Mouse (Mus musculus) stomach, embryonic 15.5 days (tissue): ENCODE data around the gene Rpusd1. TPM values are rescaled to one million over a fixed set of nuclear protein-coding genes. Genes with fewer than 3 reads are reported as not detected.

Experiments used
- ATAC-seq: fragments of 200-750 bp; cut with Nextera tagmentation; 2 replicates; pipeline ENCODE4 v1.8.0; 2017; ENCODE audit warnings: low read depth, moderate number of reproducible peaks, moderate TSS enrichment; ENCODE audit not compliant: insufficient read depth, low FRiP score
- H3K27ac ChIP-seq: fragments of 300-500 bp; sonication (generic); 2 replicates; pipeline ENCODE4 v1.5.1; 2015; ENCODE audit warnings: mild to moderate bottlenecking, inconsistent platforms
- H3K27me3 ChIP-seq: fragments of 300-500 bp; sonication (generic); replicated peaks from 2 replicates; pipeline ENCODE4 v1.6.1; 2015; ENCODE audit warnings: inconsistent platforms
- H3K36me3 ChIP-seq: fragments of 300-500 bp; sonication (generic); 2 replicates; pipeline ENCODE4 v1.6.1; 2015; ENCODE audit warnings: inconsistent platforms
- H3K4me1 ChIP-seq: fragments of 300-500 bp; sonication (generic); 2 replicates; pipeline ENCODE4 v1.6.1; 2015; ENCODE audit warnings: inconsistent platforms
- H3K4me2 ChIP-seq: fragments of 300-500 bp; sonication (generic); 2 replicates; pipeline ENCODE4 v1.6.1; 2015; ENCODE audit warnings: mild to moderate bottlenecking, inconsistent platforms
- H3K4me3 ChIP-seq: fragments of 300-500 bp; sonication (generic); replicated peaks from 2 replicates; pipeline ENCODE4 v1.5.1; 2015; ENCODE audit warnings: inconsistent platforms
- H3K9ac ChIP-seq: fragments of 300-500 bp; sonication (generic); 2 replicates; pipeline ENCODE4 v1.6.1; 2015; ENCODE audit warnings: inconsistent platforms
- H3K9me3 ChIP-seq: fragments of 300-500 bp; sonication (generic); 2 replicates; pipeline ENCODE4 v1.6.1; 2016; ENCODE audit warnings: inconsistent platforms
- WGBS: fragments of 180-500 bp; shearing (Covaris S2); methylation state at CpG from one replicate; pipeline ENCODE4 v1.1.7; 2015; 5-methylcytosine and 5-hydroxymethylcytosine counted together
- polyA plus RNA-seq: library from polyadenylated mRNA; unstranded; fragments of >200 nt; fragmentation: Nextera tagmentation; extraction: Ambion mirVana; gene quantifications from 2 replicates; pipeline ENCODE4 v1.2.1, GENCODE M21; 2015

Gene Rpusd1
- 18.3 and 19.1 TPM in 2 replicates for polyA plus RNA-seq

DNA sequence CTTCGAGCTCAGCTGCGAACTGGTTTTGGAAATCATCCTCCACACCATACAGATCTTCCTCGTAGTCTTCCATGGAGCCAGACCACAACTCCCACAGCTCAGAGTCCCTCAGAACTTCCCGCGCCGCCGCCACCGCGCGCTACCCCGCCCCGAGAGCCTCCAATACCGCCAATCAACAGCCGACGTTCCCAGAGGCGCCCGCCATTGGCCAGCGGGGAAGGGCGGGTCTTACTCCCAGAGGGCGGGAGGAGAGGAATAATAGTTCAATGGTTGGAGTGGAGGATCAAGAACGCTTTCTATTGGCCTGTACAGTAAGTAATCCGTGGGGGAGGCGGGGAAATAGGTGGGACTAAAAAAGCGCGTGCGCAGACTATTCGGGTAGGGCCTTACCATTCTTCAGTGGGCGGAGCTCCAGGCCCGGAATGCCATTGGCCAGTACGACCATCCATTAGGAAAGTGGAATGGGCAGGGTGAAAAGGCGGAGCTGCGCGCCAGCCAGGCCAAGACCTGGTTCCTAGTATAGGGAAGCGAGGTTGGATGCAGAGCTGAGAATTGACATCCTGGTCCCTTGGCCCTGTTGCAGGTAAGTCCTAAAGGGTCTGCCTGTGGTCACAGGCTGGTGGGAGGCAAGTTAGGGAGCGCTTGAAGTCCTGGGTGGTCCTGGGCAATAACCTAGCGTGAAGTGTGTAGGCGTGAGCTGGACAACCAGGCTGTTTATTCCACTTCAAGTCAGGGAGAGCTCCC lies at the start of gene Rpusd1, which contains the start of gene Chtf18:
Rpusd1 (plus strand) TSS at position 406 of the 744 bp plus-strand sequence.
Chtf18 (minus strand) TSS at position 155 of the 744 bp plus-strand sequence.
- peaks cover 7% of the 10 kb centered on the region for H3K36me3 ChIP-seq
- H3K4me3 ChIP-seq: peak within 1 kb of the TSS; percentile 69
- peak; percentile 99 for ATAC-seq
- H3K27ac ChIP-seq: peak within 1 kb of the TSS; percentile 28; the same call in 1 of the 2 replicates
- peaks cover 24% of the 10 kb centered on the region for H3K4me1 ChIP-seq
- WGBS: 1% methylated on average over 37 of the region's 37 CpGs
- peak within 1 kb of the TSS; percentile 97 for H3K4me2 ChIP-seq
- H3K27me3 ChIP-seq: no peaks in the 10 kb centered on the region
- no peaks in the 10 kb centered on the region for H3K9me3 ChIP-seq
- peak within 1 kb of the TSS; percentile 69 for H3K9ac ChIP-seq

DNA sequence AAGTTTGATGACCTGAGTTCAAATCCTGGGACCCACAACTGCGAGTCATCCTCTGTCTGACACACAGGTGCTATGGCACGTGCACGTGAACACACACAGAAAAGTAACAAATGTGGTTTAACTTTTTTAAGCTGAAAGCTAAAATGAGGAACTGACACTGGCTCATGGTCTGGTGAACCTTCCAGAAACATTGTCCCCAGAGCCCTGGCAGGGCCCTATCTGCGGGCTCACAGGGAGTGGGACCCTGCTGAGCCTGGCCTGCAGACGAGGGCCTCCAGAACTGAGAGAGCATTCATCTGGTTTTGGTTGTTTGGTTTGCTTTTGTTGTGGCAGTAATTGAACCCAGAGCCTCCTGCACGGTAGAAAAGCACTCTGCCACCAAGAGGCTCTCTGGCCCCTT lies 49.5 kb upstream of the Rpusd1 start:
- Histone ChIP-seq H3K4me2 (no peak overlapping the region), H3K27me3 (no peaks in the 10 kb centered on the region), H3K36me3 (no peaks in the 10 kb centered on the region), H3K9ac (no peak overlapping the region), H3K27ac (no peak overlapping the region), H3K4me3 (no peak overlapping the region), H3K4me1 (no peaks in the 10 kb centered on the region), H3K9me3 (no peaks in the 10 kb centered on the region)
- ATAC-seq: no peak
- WGBS: 70% methylated on average over 6 of the region's 6 CpGs

DNA sequence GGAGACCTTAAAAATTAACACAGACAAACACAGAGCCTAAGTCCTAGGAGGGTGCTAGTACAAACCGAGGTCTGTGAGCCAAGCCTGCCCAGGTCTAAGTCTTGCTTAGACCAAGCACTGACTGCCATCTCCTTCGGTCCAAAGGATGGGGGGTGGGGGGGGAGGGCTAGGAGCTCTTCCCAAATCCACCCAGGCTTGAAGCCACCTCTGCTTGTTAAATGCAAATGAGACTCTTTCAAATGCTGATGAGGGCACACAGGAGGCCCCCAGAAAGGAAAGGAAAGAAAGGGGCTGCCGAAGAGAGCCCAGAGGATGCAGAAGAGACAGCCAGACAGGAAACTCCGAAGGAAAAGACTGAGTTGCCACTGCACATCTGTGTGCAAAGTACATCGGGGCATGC lies 47.7 kb upstream of the Rpusd1 start:
- no peak overlapping the region for H3K4me3 ChIP-seq
- H3K36me3 ChIP-seq: no peaks in the 10 kb centered on the region
- ATAC-seq: no peak
- WGBS: 14% methylated on average over 5 of the region's 5 CpGs
- H3K4me2 ChIP-seq: no peak overlapping the region
- H3K27me3 ChIP-seq: no peaks in the 10 kb centered on the region
- H3K9me3 ChIP-seq: no peaks in the 10 kb centered on the region
- no peak overlapping the region for H3K9ac ChIP-seq
- H3K27ac ChIP-seq: no peak overlapping the region
- H3K4me1 ChIP-seq: no peaks in the 10 kb centered on the region

- WGBS: 79% methylated on average over 4 of the region's 4 CpGs
- H3K4me3 ChIP-seq: no peak overlapping the region
- no peaks in the 10 kb centered on the region for H3K36me3 ChIP-seq
- ATAC-seq: no peak
- no peak overlapping the region for H3K9ac ChIP-seq
- no peaks in the 10 kb centered on the region for H3K9me3 ChIP-seq
- no peaks in the 10 kb centered on the region; the same call in 1 of the 2 replicates for H3K27me3 ChIP-seq
- no peaks in the 10 kb centered on the region for H3K4me1 ChIP-seq
- H3K27ac ChIP-seq: no peak overlapping the region
- no peak overlapping the region for H3K4me2 ChIP-seq
Measured at GRCm38 (mm10) chr17:25681636-25682035, 45.8 kb upstream of the Rpusd1 start.

GRCm38 (mm10) chr17:25686323-25686722 lies 41.1 kb upstream of the Rpusd1 start:
- Histone ChIP-seq H3K36me3 (no peaks in the 10 kb centered on the region), H3K4me2 (no peak overlapping the region), H3K4me1 (no peaks in the 10 kb centered on the region), H3K9ac (no peak overlapping the region), H3K4me3 (no peak overlapping the region), H3K9me3 (no peaks in the 10 kb centered on the region), H3K27ac (no peak overlapping the region), H3K27me3 (no peaks in the 10 kb centered on the region; the same call in 1 of the 2 replicates)
- 44% methylated on average over 7 of the region's 7 CpGs for WGBS
- ATAC-seq: no peak

- no peaks in the 10 kb centered on the region for H3K36me3 ChIP-seq
- H3K9me3 ChIP-seq: no peaks in the 10 kb centered on the region
- no peak overlapping the region for H3K4me3 ChIP-seq
- H3K4me1 ChIP-seq: no peaks in the 10 kb centered on the region
- no peak for ATAC-seq
- H3K9ac ChIP-seq: no peak overlapping the region
- H3K27ac ChIP-seq: no peak overlapping the region
- whole genome bisulfite sequencing: 79% methylated on average over 4 of the region's 4 CpGs
- no peaks in the 10 kb centered on the region; the same call in 1 of the 2 replicates for H3K27me3 ChIP-seq
- H3K4me2 ChIP-seq: no peak overlapping the region
Measured at GRCm38 (mm10) chr17:25688922-25689321, 38.5 kb upstream of the Rpusd1 start.

GRCm38 (mm10) chr17:25696263-25696662 lies 31.2 kb upstream of the Rpusd1 start:
- no peaks in the 10 kb centered on the region for H3K27me3 ChIP-seq
- no peaks in the 10 kb centered on the region for H3K4me1 ChIP-seq
- no peaks in the 10 kb centered on the region for H3K9me3 ChIP-seq
- no peak overlapping the region for H3K4me2 ChIP-seq
- H3K4me3 ChIP-seq: no peak overlapping the region
- 47% methylated on average over 1 of the region's 1 CpGs for WGBS
- no peak for ATAC-seq
- no peak overlapping the region for H3K9ac ChIP-seq
- no peak overlapping the region for H3K27ac ChIP-seq
- H3K36me3 ChIP-seq: no peaks in the 10 kb centered on the region

GRCm38 (mm10) chr17:25698446-25698845 lies 29.0 kb upstream of the Rpusd1 start:
- Histone ChIP-seq H3K27me3 (no peaks in the 10 kb centered on the region), H3K36me3 (no peaks in the 10 kb centered on the region), H3K27ac (no peak overlapping the region), H3K9me3 (no peaks in the 10 kb centered on the region), H3K9ac (no peak overlapping the region), H3K4me1 (no peaks in the 10 kb centered on the region), H3K4me2 (no peak overlapping the region), H3K4me3 (no peak overlapping the region)
- ATAC-seq: no peak
- WGBS: 15% methylated on average over 7 of the region's 7 CpGs

- no peaks in the 10 kb centered on the region for H3K4me1 ChIP-seq
- H3K36me3 ChIP-seq: no peaks in the 10 kb centered on the region
- ATAC-seq: no peak
- H3K9ac ChIP-seq: no peak overlapping the region
- 59% methylated on average over 9 of the region's 9 CpGs for WGBS
- H3K9me3 ChIP-seq: no peaks in the 10 kb centered on the region
- H3K27me3 ChIP-seq: no peaks in the 10 kb centered on the region
- no peak overlapping the region for H3K27ac ChIP-seq
- H3K4me2 ChIP-seq: no peak overlapping the region
- no peak overlapping the region for H3K4me3 ChIP-seq
Measured at GRCm38 (mm10) chr17:25700863-25701496, 26.5 kb upstream of the Rpusd1 start.

DNA sequence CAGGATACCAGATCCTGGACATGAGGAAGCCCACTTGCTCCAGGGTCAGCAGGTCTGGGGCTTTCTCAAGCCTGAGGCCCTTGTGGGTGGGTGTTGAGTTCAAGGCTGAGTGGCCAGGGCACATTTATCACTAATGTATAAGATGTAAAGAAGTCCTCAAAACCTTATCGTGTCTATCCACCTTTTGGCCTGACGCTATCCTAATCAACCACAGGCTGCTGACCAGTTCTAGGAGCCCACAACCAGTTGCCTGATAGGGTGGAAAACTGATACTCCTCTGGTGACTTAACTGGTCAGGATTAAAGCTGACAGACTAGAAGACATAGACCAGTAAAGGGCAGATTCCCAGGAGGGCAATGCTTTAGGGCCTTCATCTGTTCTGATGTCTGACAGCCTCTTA lies 17.5 kb upstream of the Rpusd1 start:
- Histone ChIP-seq H3K9me3 (no peaks in the 10 kb centered on the region), H3K27me3 (no peaks in the 10 kb centered on the region), H3K4me1 (no peaks in the 10 kb centered on the region), H3K9ac (no peak overlapping the region), H3K4me2 (no peak overlapping the region), H3K4me3 (no peak overlapping the region), H3K27ac (no peak overlapping the region), H3K36me3 (no peaks in the 10 kb centered on the region)
- no peak for ATAC-seq
- WGBS: 93% methylated on average over 2 of the region's 2 CpGs

DNA sequence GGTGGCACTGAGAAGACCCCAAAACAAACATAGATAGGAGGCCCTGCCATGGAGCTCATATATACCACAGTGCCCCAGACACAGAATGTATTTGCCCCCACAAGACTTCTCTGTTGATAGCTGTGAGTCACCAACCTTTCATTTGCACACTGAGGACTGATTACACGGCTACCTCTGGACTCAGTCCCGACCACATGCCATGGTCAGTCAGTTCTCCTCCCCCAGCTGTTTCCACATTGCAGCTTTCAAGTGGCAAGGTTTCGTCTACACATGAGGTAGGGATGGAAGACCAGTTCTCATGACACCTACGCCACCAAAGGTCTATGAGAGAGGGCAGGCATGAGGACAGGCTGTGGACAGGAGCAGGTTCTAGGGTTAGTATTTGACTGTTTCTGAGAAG lies 16.3 kb upstream of the Rpusd1 start:
- no peak for ATAC-seq
- 69% methylated on average over 4 of the region's 4 CpGs for WGBS
- H3K4me3 ChIP-seq: no peak overlapping the region
- H3K36me3 ChIP-seq: no peaks in the 10 kb centered on the region
- H3K27ac ChIP-seq: no peak overlapping the region
- no peak overlapping the region for H3K4me2 ChIP-seq
- H3K9me3 ChIP-seq: no peaks in the 10 kb centered on the region
- H3K9ac ChIP-seq: no peak overlapping the region
- peaks cover 5% of the 10 kb centered on the region; the same call in 1 of the 2 replicates for H3K27me3 ChIP-seq
- no peaks in the 10 kb centered on the region for H3K4me1 ChIP-seq

DNA sequence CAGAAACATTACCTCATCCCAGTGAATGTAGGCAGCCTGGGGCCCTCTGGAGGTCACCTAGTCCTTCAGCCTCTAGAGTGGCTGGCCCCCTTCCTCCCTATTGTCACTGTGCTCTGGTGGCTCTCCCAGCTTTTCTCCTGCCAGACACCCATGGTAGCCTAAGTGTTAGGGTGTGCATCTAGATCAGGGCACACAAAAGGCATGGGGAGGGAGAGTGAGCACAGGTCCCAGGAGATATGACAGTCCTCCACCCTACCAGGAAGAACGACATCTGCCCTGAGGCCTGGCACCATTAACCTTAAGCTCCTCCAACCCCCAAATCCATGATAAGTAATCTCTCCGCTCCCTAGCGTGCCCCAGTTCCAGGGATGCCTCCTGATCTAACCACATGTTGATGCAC lies 11.8 kb upstream of the Rpusd1 start:
- whole genome bisulfite sequencing: 58% methylated on average over 3 of the region's 3 CpGs
- no peak for ATAC-seq

More for the DNA sequence above, 11.8 kb upstream of the Rpusd1 start:
- Histone ChIP-seq H3K4me3 (no peak overlapping the region), H3K36me3 (no peaks in the 10 kb centered on the region; the same call in 1 of the 2 replicates), H3K9me3 (no peaks in the 10 kb centered on the region), H3K4me1 (peaks cover 16% of the 10 kb centered on the region), H3K27ac (no peak overlapping the region), H3K4me2 (no peak overlapping the region), H3K27me3 (peaks cover 24% of the 10 kb centered on the region), H3K9ac (no peak overlapping the region)
